Mouse (Mus musculus) olfactory bulb, adult 2 months (tissue): ENCODE measurements around the gene Slc7a14. TPM values are rescaled to one million over a fixed set of nuclear protein-coding genes. Genes with fewer than 3 reads are reported as not detected.

Experiments used
- H3K27ac ChIP-seq: fragments of 200-500 bp; 2 replicates; pipeline ENCODE4 v1.5.1; 2012; ENCODE audit warnings: low read depth, low read length; ENCODE audit not compliant: insufficient read depth
- H3K4me1 ChIP-seq: fragments of 200-500 bp; 2 replicates; pipeline ENCODE4 v1.6.1; 2012; ENCODE audit warnings: low read length; ENCODE audit not compliant: control insufficient read depth, insufficient read depth
- H3K4me3 ChIP-seq: fragments of 200-500 bp; 2 replicates; pipeline ENCODE4 v1.5.1; 2012; ENCODE audit warnings: mild to moderate bottlenecking, low read depth, low read length, moderate library complexity; ENCODE audit not compliant: insufficient read depth
- CTCF ChIP-seq: fragments of 200-500 bp; IDR thresholded peaks from 2 replicates; pipeline ENCODE4 v1.5.1; 2012; ENCODE audit warnings: low read depth, mild to moderate bottlenecking, low read length, moderate library complexity; ENCODE audit not compliant: insufficient read depth
- POLR2A ChIP-seq: fragments of 200-500 bp; IDR thresholded peaks from 2 replicates; pipeline ENCODE4 v1.6.1; 2012; ENCODE audit warnings: mild to moderate bottlenecking, low read depth, low read length, moderate library complexity; ENCODE audit not compliant: insufficient read depth
- WGBS: fragments of 180-500 bp; shearing (Covaris S2); methylation state at CpG from one replicate; pipeline ENCODE4 v1.1.7; 2018; 5-methylcytosine and 5-hydroxymethylcytosine counted together
- polyA plus RNA-seq: library from polyadenylated mRNA; stranded (reverse); fragments of >200 nt; gene quantifications from 2 replicates; pipeline ENCODE4 v1.2.4, GENCODE M21; 2012; ENCODE audit warnings: low replicate concordance; ENCODE audit not compliant: missing spikeins, insufficient read depth, insufficient read length

The Slc7a14 gene
- polyA plus RNA-seq, 1 experiment, result not detected

DNA sequence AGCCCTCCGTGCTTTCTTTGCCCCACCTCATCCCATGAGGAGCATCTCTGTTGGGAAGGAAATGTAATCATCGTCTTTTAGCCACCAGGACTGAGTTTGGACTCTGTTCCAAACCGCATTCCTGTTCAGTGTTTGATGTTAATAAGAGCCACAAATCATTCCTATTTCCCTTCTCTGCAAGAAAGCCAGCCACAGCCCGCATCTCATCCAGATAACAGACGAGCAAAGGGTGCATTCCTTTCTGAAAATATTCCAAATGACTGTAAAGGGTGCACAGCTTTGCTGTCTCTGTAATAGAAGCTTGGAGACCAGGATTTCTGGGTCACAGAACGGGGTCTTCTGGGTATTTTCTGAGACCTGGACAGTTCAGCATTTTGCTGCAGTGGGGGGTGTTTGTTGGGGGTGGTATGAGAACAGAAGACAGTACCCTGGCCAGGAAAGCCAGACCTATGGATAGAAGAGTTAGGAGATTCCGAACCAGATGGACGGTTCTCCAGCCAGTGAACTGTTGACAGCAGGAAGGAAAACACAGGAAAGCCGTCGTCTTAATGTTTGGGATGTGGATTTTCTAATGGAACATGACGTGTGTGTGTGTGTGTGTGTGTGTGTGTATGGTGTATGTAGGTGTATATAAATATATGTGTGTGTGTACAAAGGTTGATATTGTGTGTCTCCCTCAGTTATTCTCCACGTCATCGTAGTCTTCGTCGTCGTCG lies 110.9 kb downstream of the Slc7a14 start:
- Histone ChIP-seq H3K4me1 (no peaks in the 10 kb centered on the region), H3K27ac (no peak overlapping the region), H3K4me3 (no peak overlapping the region)
- 85% methylated on average over 17 of the region's 17 CpGs for WGBS
- no peak for TF ChIP-seq CTCF
- TF ChIP-seq POLR2A, result no peak

DNA sequence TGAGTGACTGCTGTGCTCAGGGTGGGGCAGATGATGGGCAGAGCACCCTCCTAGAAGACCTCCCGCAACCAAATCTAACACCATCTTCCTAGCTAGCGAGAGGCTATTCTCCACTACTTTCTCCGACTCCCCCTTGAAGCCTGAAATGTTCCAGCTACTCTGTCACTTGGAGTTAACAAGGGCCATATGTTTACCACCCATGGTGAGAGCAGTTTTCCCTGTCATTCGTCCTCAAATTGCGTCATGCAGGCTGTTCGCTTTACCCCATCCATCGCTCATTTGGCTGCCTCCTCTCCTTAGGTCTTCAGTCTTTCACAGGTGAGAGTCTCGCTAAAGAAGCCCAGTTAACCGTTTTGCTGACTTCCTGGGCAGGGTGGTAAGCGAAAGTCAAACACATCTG lies 118.8 kb downstream of the Slc7a14 start:
- no peaks in the 10 kb centered on the region for H3K4me1 ChIP-seq
- 81% methylated on average over 10 of the region's 10 CpGs for WGBS
- H3K4me3 ChIP-seq, result no peak overlapping the region
- H3K27ac ChIP-seq, result no peak overlapping the region
- TF ChIP-seq POLR2A (no peak), CTCF (no peak)

DNA sequence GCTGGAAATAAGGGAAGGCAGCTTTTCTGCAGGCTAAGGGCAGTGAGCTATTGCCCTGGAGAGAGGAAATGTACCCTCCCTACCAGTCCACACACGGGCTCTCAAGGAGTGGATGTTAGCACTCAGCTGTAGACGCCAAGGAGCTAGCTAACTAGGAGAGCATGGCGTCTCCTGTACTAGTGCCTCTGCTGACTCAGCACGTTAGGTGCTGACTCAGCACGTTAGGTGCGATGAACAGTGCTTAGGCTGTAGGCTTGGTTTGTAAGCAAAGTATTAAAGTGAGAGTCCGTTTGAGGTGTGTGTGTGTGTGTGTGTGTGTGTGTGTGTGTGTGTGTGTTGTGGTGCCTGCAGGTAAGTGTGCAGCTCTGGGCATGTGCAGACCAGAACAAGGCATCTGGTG lies 119.8 kb downstream of the Slc7a14 start:
- WGBS, result 90% methylated on average over 7 of the region's 7 CpGs
- Histone ChIP-seq H3K4me1 (no peaks in the 10 kb centered on the region), H3K27ac (no peak overlapping the region), H3K4me3 (no peak overlapping the region)
- no peak for TF ChIP-seq CTCF
- no peak for TF ChIP-seq POLR2A

DNA sequence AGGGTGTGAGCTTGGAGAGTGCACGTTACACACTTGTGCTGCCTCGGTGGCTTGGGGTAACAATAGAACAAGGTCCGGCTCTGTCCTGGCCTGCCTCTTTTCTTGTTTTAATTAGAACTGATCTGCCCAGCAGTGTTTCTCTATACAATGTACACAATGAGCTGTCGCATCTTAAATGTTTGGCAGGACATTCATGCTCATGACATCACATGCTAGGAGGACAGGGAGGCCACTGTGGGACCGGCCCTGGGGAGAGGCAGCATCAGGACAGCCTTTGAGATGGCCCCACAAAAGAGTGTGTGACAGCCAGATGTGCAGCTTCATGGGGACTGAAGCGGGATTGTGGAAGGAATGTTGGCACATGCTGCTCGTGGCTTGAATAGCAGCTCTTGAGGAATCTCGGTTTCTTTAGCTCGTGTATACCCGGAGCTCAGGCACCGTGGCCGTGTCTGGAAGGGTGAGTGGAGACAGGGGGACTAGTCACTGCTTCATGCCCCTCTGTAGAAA lies 143.8 kb downstream of the Slc7a14 start:
- TF ChIP-seq POLR2A (no peak), CTCF (no peak)
- H3K27ac ChIP-seq, result no peak overlapping the region
- WGBS, result 46% methylated on average over 12 of the region's 12 CpGs
- no peaks in the 10 kb centered on the region for H3K4me1 ChIP-seq
- no peak overlapping the region for H3K4me3 ChIP-seq

DNA sequence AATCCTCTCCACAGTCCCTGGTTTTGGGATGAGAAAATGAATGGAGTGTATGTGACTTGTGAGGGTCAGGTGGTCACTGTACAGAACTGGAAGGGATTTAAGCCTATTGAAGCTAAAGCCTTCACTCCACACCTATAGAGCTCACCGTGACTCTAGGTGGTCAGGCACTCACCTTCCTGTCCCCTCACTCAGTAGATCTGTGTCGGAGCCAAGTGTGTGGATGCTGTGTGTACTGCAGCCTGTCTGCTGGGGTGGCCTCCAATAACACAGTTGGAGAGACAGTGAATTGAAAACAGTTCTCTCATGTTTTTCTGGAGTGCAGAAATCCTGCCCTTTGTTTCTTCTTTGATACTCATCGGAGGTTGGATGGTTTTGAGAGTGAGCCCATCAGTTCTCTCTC lies 144.4 kb downstream of the Slc7a14 start:
- TF ChIP-seq CTCF (no peak), POLR2A (no peak)
- no peak overlapping the region for H3K4me3 ChIP-seq
- no peaks in the 10 kb centered on the region for H3K4me1 ChIP-seq
- H3K27ac ChIP-seq, result no peak overlapping the region
- 50% methylated on average over 3 of the region's 3 CpGs for WGBS

DNA sequence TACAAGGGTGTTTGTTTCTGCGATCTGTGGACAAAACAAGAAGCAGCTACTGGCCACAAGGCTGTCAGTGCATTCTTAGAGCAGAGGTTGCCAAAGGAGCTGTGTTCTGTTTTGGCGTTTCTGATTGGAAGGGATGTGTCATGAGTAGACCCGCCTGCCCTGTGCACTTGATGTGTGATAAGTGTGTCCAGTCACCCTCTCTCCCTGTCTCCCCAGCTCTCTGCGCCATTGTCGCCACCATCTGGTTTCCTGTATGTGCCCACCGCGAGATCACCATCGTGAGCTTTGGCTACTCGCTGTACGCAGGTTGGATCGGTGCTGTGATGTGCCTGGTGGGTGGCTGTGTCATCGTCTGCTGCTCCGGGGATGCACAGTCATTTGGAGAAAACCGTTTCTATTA lies 147.3 kb downstream of the Slc7a14 start:
- Histone ChIP-seq H3K4me3 (no peak overlapping the region), H3K4me1 (no peaks in the 10 kb centered on the region), H3K27ac (no peak overlapping the region)
- 91% methylated on average over 14 of the region's 14 CpGs for WGBS
- TF ChIP-seq CTCF (no peak), POLR2A (no peak)

DNA sequence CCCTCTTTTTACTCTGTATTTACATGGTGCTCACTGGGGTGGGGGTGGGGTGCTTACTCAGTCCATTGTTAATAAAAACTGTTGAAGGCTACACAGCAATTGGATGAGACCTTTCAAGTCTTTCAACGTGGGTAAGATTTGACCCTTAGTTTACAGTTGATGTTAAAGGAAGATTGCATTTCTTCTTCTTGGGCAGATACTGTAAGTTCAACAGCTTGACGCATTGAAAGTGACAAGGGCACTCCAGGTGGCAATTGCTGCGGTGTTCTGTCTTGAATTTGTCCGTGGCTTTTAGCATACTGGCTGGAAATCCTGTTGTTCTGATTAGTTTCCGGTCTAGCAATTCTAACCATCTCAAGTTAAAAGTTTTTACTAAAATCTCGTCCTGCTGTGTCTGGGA lies 148.8 kb downstream of the Slc7a14 start:
- no peak for TF ChIP-seq CTCF
- no peak for TF ChIP-seq POLR2A
- WGBS, result 50% methylated on average over 6 of the region's 6 CpGs
- no peak overlapping the region for H3K27ac ChIP-seq

DNA sequence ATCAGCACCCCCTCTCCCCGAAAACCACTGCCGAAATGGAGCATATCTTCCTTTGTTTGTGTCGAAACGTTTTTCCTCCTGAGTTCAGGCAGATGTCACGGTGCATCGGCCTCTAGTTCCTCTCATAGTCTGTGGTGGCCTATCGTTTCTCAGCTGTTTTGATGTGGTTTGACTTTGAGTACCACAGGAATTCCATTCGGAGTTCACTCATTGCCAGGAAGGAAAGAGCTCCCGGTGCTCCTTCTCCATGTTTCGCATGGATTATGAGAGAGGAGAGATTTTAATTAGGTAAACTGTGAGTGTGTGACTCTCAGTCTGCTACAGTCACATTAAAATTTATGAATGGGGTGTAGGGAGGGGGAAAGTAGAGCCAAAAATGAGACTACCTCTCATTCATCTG lies 150.1 kb downstream of the Slc7a14 start:
- TF ChIP-seq POLR2A, result no peak
- H3K4me3 ChIP-seq, result no peak overlapping the region
- no peaks in the 10 kb centered on the region for H3K4me1 ChIP-seq
- H3K27ac ChIP-seq, result no peak overlapping the region
- WGBS, result 78% methylated on average over 10 of the region's 10 CpGs

More for the DNA sequence above, 148.8 kb downstream of the Slc7a14 start:
- Histone ChIP-seq H3K4me3 (no peak overlapping the region), H3K4me1 (no peaks in the 10 kb centered on the region)

DNA sequence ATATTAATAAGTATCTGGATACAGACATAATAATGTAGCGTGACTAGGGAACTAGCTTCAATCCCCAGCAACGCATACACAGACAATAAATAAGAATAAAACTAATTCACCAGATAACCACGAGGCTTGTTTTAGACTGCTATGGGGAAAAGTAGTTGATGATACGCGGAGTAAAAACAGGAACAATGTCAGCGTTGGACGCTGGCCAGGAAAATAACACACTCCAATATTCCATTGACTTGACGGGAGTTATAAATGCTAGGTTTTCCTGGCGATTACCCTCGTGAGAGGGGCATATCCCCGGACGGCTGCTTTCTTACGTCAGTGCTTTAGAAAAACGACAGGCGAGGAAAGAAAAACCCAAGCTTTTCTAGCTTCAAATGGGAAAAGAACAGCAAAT lies 152.4 kb downstream of the Slc7a14 start:
- H3K4me1 ChIP-seq, result no peaks in the 10 kb centered on the region
- no peak overlapping the region for H3K4me3 ChIP-seq
- WGBS, result 38% methylated on average over 15 of the region's 15 CpGs
- H3K27ac ChIP-seq, result no peak overlapping the region
- no peak for TF ChIP-seq POLR2A
- no peak for TF ChIP-seq CTCF
